Mouse (Mus musculus) ES-E14 (cell line): ENCODE measurements around the gene Tax1bp3. TPM values are rescaled to one million over a fixed set of nuclear protein-coding genes. Genes with fewer than 3 reads are reported as not detected.
A peak's percentile ranks its signal among the peaks of the same experiment; 100 is the strongest.

Source experiments
- DNase-seq: peaks from one replicate; pipeline ENCODE4 v3.0.0-alpha.2; 2013; ENCODE audit warnings: low read depth, low spot score
- H3K27ac ChIP-seq: 2 replicates; pipeline ENCODE4 v1.5.1; 2012; ENCODE audit warnings: low read depth, mild to moderate bottlenecking, low read length, moderate library complexity, mixed read lengths; ENCODE audit not compliant: poor library complexity, insufficient read depth, severe bottlenecking
- H3K36me3 ChIP-seq: 2 replicates; pipeline ENCODE4 v1.6.1; 2012; ENCODE audit warnings: mild to moderate bottlenecking, low read length, moderate library complexity, mixed read lengths; ENCODE audit not compliant: control insufficient read depth, poor library complexity, insufficient read depth, severe bottlenecking
- H3K4me1 ChIP-seq, 2 experiments: fragments of 150-350 bp in 1 of 2; sonication (generic) in 1 of 2; 2 replicates each; pipeline ENCODE4 v1.6.1; 2012; ENCODE audit warnings: low read length in 2 of 2, mild to moderate bottlenecking in 1 of 2, mixed read lengths in 1 of 2; ENCODE audit not compliant: control insufficient read depth in 2 of 2, insufficient read depth in 2 of 2, poor library complexity in 1 of 2
- H3K4me3 ChIP-seq, 2 experiments: fragments of 150-350 bp in 1 of 2; sonication (generic) in 1 of 2; 2 replicates each; pipeline ENCODE4 v1.5.1; 2012; ENCODE audit warnings: low read length in 2 of 2, low read depth in 1 of 2, mild to moderate bottlenecking in 1 of 2, mixed read lengths in 1 of 2; ENCODE audit not compliant: insufficient read depth in 1 of 2, poor library complexity in 1 of 2, severe bottlenecking in 1 of 2
- H3K9ac ChIP-seq: 2 replicates; pipeline ENCODE4 v1.6.1; 2012; ENCODE audit warnings: low read depth, mild to moderate bottlenecking, low read length, mixed read lengths; ENCODE audit not compliant: poor library complexity, insufficient read depth, severe bottlenecking
- H3K9me3 ChIP-seq: fragments of 150-350 bp; sonication (generic); 2 replicates; pipeline ENCODE4 v1.6.1; 2012; ENCODE audit warnings: low read depth, mild to moderate bottlenecking, low read length; ENCODE audit not compliant: control insufficient read depth, insufficient read depth
- CHD2 ChIP-seq: IDR thresholded peaks from 2 replicates; pipeline ENCODE4 v1.6.1; 2014; ENCODE audit warnings: mild to moderate bottlenecking, low read depth, low read length, inconsistent platforms
- HCFC1 ChIP-seq: IDR thresholded peaks from 2 replicates; pipeline ENCODE4 v1.6.1; 2012; ENCODE audit warnings: low read length, inconsistent platforms, borderline replicate concordance; ENCODE audit not compliant: insufficient read depth
- MAFK ChIP-seq: IDR thresholded peaks from 2 replicates; pipeline ENCODE4 v1.6.1; 2014; ENCODE audit warnings: mild to moderate bottlenecking, low read depth, low read length, inconsistent platforms; ENCODE audit not compliant: insufficient read depth
- ZC3H11A ChIP-seq: IDR thresholded peaks from 2 replicates; pipeline ENCODE4 v1.6.1; 2012; ENCODE audit warnings: low read depth, mild to moderate bottlenecking, inconsistent platforms, low read length, borderline replicate concordance
- ZNF384 ChIP-seq: IDR thresholded peaks from 2 replicates; pipeline ENCODE4 v1.6.1; 2012; ENCODE audit warnings: low read depth, low read length, inconsistent platforms
- in situ Hi-C, 2 experiments: fragments of 600-800 bp; cut with MboI; formaldehyde crosslinking; loops; one replicate each; pipeline ENCODE4 v1.15.1; 2025; ENCODE audit warnings: low sequenced_read_pairs in 2 of 2, inconsistent platforms in 1 of 2; ENCODE audit not compliant: unreplicated experiment in 2 of 2
- total RNA-seq: library from RNA; depleted of rRNA; stranded (reverse); fragments of 300-350 nt; gene quantifications from 2 replicates; pipeline ENCODE4 v1.2.3, GENCODE M21; 2012

Tax1bp3 gene
- total RNA-seq, 1 experiment, result 55.0 TPM

- no peak for DNase-seq
- Histone ChIP-seq H3K36me3 (peaks cover 2% of the 10 kb centered on the region), H3K9me3 (no peaks in the 10 kb centered on the region), H3K4me1 (peaks cover 0 to 5% of the 10 kb centered on the region in 2 experiments; a peak in 1 of 4 replicates), H3K4me3 (peak overlapping the region; percentile 75 to 82; a peak in 3 of 4 replicates), H3K9ac (peak overlapping the region; percentile 39), H3K27ac (no peak overlapping the region)
- TF ChIP-seq ZNF384 (no peak), ZC3H11A (no peak), CHD2 (no peak), MAFK (no peak), HCFC1 (no peak)
- in situ Hi-C loops, result no loop called here
Observed at GRCm38 (mm10) chr11:73177895-73178294, 1.0 kb downstream of the Tax1bp3 start.

DNA sequence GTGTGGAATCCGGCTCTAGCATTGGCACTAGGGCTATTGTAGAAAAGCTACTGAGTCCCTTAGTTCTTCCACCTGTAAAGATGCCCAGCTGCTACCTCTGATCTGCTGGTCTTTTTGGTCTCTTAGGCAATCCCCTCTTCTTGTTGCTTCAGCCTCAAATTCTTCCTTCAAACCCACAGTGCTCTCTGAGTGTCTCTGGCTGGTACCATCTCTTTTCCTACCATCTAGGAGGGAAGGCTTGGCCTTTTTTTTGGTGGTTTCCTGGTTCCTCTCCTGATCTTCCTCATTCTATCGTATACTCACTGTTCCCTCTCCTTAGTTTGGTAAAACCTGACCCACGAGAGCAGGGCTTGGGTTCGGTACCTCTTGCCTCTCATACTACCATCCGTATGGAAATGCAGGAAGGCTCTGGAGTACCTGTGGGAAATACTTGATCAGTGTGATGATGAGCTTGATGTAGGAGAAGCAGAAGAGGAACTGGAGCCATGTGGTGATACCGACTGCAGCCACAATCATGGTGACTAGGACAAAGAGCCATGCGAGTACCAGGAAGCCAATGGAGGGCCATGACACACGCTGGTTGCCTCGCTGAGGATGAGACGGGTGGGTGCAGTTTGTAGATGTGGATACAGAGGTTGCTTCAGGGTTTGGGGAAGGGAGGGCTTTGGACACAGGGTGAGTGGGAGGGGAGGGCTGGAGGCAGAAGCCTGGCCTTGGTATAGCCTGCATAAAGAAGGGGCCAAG, 9.2 kb downstream of the Tax1bp3 start:
- no peak overlapping the region for H3K4me3 ChIP-seq
- H3K9me3 ChIP-seq, result no peaks in the 10 kb centered on the region
- TF ChIP-seq CHD2, result no peak
- TF ChIP-seq ZNF384, result no peak
- TF ChIP-seq ZC3H11A, result no peak
- no peak for TF ChIP-seq MAFK
- TF ChIP-seq HCFC1, result no peak
- no peak overlapping the region for H3K27ac ChIP-seq
- DNase-seq, result no peak
- no peaks in the 10 kb centered on the region for H3K4me1 ChIP-seq
- H3K9ac ChIP-seq, result no peak overlapping the region
- peaks cover 9% of the 10 kb centered on the region for H3K36me3 ChIP-seq
- in situ Hi-C loops, result no loop called here

- H3K4me3 ChIP-seq, result no peak overlapping the region
- H3K9ac ChIP-seq, result no peak overlapping the region
- H3K27ac ChIP-seq, result no peak overlapping the region
- in situ Hi-C loops, result no loop called here
- TF ChIP-seq HCFC1 (no peak), MAFK (no peak), CHD2 (no peak), ZNF384 (no peak), ZC3H11A (no peak)
- H3K36me3 ChIP-seq, result peaks cover 9% of the 10 kb centered on the region
- no peak for DNase-seq
- H3K4me1 ChIP-seq, result no peaks in the 10 kb centered on the region
- H3K9me3 ChIP-seq, result no peaks in the 10 kb centered on the region
Observed at GRCm38 (mm10) chr11:73187231-73187630, 10.3 kb downstream of the Tax1bp3 start.

DNA sequence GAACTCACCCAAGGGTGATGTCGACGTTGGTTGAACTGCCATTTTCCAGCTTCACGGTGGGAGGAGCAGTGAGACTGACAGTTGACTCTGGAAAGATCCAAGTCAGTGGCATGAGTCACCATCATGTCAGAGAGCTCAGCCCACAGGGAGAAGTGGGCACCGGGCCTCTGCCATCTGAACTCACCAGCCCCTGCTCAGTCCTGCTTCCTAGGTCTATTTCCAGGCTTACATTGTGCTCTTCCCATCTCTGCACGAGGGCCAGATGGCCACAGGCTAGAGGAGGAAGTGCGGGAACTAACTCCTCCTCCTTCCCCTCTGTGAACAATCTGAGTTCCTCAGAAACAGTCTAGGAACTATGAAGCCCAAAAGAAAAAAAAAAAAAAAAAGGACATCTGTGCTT, 16.2 kb downstream of the Tax1bp3 start:
- no peak for TF ChIP-seq MAFK
- no peak for DNase-seq
- H3K9me3 ChIP-seq, result no peaks in the 10 kb centered on the region
- H3K9ac ChIP-seq, result no peak overlapping the region
- H3K36me3 ChIP-seq, result peaks cover 2% of the 10 kb centered on the region; the same call in 1 of the 2 replicates
- in situ Hi-C loops, result no loop called here
- no peak overlapping the region for H3K4me3 ChIP-seq
- H3K4me1 ChIP-seq, result no peaks in the 10 kb centered on the region
- no peak overlapping the region for H3K27ac ChIP-seq
